Mouse (Mus musculus) erythroblast, adult 5-6 weeks (primary cell): Measurements from ENCODE around the gene Gbp8. TPM values are rescaled to one million over a fixed set of nuclear protein-coding genes. Genes with fewer than 3 reads are reported as not detected.
"Not testable (repeated sequence)": the region's sequence is repeated elsewhere in the genome, so short reads cannot be mapped to it uniquely, and the experiment has no call there.

Source experiments
- ATAC-seq: replicated peaks from 2 replicates; pipeline ENCODE4 v1.8.0; 2016; ENCODE audit warnings: moderate number of reproducible peaks, mild to moderate bottlenecking, moderate TSS enrichment, inconsistent platforms; ENCODE audit not compliant: poor library complexity, low FRiP score, severe bottlenecking
- total RNA-seq, 2 experiments: library from RNA; stranded (forward) in 1 of 2; stranded (reverse) in 1 of 2; fragments of 150-400 nt in 1 of 2; fragments of 200-764, 138-1000 nt in 1 of 2; gene quantifications; 2 replicates each; pipeline versions ENCODE4 v1.2.3 to v1.2.4; 2015 to 2017; ENCODE audit warnings: low replicate concordance in 2 of 2

Gene Gbp8
- total RNA-seq, 2 experiments from 2014 or later, result 1.2 to 5.5 TPM

DNA sequence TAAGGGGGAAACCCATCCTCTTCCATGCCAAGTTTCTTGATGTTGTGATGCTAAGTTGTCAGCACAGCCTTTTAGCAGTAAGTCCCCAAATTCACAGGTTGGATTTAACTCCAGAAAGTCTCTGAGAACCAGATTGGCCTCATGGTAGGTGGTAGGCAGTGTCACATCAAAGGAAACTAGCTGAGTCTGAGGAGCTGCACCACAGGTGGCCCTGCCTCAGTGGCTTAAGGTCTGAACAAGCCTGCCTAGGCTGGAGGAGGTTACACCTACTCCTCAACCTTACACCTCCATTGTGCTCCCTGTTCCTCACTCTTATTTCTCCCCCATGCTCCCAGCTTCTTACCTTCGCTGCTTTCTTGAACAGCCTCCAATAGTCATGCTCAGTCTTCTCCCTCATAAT is 76.0 kb downstream of the Gbp8 start:
- no peak for ATAC-seq

DNA sequence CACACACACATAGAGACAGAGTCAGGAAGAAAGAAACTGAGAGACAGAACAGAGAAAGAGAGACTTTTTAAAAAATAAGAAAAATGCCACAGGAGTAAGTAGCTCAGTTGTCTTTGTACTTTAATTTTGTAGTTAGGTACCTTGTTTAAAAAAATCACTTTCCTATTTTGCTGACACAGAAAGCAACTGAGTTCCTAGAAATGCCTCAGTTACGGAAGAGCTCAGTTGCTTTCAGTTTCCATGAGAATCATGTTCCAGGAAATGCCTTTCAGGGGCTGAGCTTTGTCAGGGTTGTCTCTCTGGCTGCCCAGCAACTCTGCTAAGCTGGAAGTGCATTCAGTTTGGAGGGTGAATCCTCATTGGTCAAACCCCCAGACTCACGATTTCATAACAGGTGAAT is 76.9 kb downstream of the Gbp8 start:
- ATAC-seq, result not testable (repeated sequence)

DNA sequence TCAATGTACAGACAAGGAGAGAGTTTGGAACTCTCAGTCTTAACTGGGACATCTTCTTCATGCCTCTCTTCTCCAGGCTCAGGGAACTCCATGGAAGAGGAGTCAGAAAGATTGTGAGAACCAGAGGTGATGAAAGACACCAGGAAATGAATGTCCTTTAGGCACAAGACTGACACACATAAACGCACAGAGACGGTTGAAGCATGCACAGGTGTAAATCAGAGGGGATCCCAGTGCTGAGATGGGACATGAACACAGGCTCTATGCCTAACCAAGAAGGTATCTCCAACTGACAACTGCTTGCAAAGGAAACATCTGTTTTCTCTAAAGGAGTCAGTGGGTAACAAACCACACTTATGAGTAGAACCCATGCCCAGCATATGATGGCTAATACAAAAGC is 79.1 kb downstream of the Gbp8 start:
- no peak for ATAC-seq

GRCm38 (mm10) chr5:105055279-105055678 is 84.1 kb downstream of the Gbp8 start:
- ATAC-seq, result no peak

- not testable (repeated sequence) for ATAC-seq
Measured at GRCm38 (mm10) chr5:105053471-105054169, 85.7 kb downstream of the Gbp8 start.

DNA sequence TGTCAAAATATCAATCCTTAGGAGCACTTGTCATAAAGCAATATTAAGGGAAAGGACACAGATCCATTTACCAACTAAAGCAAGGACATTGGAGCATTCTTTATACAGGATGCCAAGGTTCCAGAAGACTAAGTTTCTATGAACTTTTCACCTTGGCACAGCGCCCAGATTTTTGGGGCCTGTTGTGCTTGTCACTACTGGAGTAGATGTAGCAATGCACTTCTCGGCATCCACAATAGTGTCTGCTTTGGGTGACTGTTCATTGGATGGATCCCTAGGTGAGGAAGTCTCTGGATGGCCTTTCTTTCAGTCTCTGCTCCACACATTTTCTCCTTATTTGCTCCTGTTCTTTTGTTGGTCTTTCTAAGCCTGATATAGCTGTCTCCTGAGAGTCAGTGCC is 107.0 kb downstream of the Gbp8 start:
- no peak for ATAC-seq

DNA sequence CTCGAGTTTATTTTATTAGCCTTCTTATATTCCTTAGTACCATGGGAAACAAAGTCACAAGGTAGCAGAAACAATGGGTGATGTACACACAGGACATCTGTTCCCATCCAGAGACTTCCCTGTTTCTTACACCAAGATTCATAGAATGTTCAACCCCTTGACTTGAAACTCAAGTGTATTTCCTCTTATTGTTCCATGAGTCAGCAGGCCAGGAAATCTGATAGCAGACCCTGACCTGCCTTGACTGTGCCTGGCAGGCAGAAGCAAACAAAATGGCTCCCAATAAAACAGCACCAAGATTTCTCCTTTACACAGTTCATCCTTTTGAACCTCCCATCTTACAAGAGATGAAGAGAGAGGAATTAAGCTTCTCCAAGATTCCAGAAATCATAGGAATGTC is 126.8 kb downstream of the Gbp8 start:
- no peak for ATAC-seq

DNA sequence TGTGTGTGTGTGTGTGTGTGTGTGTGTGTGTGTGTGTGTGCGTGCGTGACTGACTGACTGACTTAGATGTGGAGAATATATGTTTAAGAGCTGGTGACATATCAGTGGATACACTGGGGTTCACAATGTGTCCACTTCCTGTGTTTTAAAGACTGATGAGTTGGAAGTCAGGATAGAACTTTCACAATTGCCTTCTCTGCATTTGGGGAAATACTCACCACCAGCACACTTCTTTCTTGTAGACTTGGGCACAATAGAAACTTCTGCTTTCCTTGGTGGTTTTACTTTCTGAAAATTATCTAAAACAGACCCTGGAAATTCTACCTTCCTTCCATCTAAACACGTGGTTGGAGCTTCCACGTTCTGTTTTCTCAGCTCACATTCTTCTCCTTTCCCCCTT is 127.8 kb downstream of the Gbp8 start:
- no peak for ATAC-seq

GRCm38 (mm10) chr5:105010376-105010775 is 129.0 kb downstream of the Gbp8 start:
- no peak for ATAC-seq

GRCm38 (mm10) chr5:104989411-104989810 is 149.9 kb downstream of the Gbp8 start:
- ATAC-seq, result no peak

DNA sequence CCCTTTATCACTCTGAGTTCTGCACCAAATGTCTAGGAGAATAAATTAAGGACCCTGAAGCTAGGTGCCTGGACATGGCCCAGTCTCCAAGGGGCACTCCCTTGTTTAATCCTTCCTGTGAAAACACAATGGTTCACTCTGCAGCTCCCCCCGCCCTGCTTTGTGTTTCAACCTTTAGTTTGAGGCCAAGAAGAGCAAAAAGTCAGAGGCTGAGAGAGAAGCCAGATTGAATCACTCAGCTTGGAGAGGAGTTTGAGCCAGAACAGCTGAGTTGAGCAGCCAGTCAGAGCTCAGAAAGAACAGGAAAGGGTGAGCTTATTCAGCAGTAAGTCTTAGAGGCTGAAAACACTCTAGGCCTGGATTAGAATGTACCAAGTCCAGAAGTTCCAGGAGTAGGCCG is 151.3 kb downstream of the Gbp8 start:
- no peak for ATAC-seq

- no peak for ATAC-seq
Measured at GRCm38 (mm10) chr5:104986706-104987105, 152.6 kb downstream of the Gbp8 start.

DNA sequence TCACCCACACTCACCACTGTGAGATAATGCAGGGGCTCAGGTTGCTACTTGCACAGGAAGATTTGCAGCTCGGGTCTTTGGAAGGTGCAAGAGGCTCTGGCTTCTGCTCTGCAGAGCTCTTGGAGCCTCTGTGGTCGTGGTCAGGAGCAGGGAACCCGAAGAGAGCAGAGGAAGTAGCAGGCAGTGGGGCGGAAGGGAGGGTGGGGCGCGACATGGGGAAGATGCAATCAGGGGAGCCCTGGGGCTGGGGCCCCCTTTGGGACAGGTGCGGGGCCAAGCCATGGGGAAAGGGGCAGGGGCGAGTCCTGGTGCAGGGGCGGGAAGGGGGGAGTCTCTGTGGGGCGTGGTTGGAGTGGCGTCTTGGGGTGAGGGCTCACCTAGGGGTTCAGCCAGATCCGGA is 156.8 kb downstream of the Gbp8 start, which contains the start of gene Abcg3:
Abcg3 (minus strand) TSS at position 184 of the 400 bp plus-strand sequence.
- ATAC-seq, result no peak

- no peak for ATAC-seq
Measured at GRCm38 (mm10) chr5:104979040-104979513, 160.3 kb downstream of the Gbp8 start.

Other genes starting within 250 kb of the Gbp8 start
- gene Abcg3, start 156.8 kb downstream of the Gbp8 start, total RNA-seq (2015; ENCODE audit: low replicate concordance), result 2.5 and 2.9 TPM in 2 replicates
- gene Abcg3, start 156.8 kb downstream of the Gbp8 start, total RNA-seq (2017; ENCODE audit: low replicate concordance), result 5.7 and 6.0 TPM in 2 replicates
- 0.63 TPM in 1 of 2 replicates, not detected in the other for gene Gbp9, start within 50 bp of the Gbp8 start, total RNA-seq (2015; ENCODE audit: low replicate concordance)
- 2.0 TPM in 1 of 2 replicates, not detected in the other for gene Gbp9, start within 50 bp of the Gbp8 start, total RNA-seq (2017; ENCODE audit: low replicate concordance)
- gene Gbp4, start within 50 bp of the Gbp8 start, total RNA-seq (2015; ENCODE audit: low replicate concordance), result not detected in 2 replicates
- not detected in 2 replicates for gene Gbp4, start within 50 bp of the Gbp8 start, total RNA-seq (2017; ENCODE audit: low replicate concordance)
- not detected in 2 replicates for gene Gbp10, start 100.0 kb upstream of the Gbp8 start, total RNA-seq (2015; ENCODE audit: low replicate concordance)
- gene Gbp10, start 100.0 kb upstream of the Gbp8 start, total RNA-seq (2017; ENCODE audit: low replicate concordance), result not detected in 2 replicates
- not detected in 2 replicates for gene Gm43302, start 154.2 kb upstream of the Gbp8 start, total RNA-seq (2015; ENCODE audit: low replicate concordance)
- not detected in 2 replicates for gene Gm43302, start 154.2 kb upstream of the Gbp8 start, total RNA-seq (2017; ENCODE audit: low replicate concordance)
- gene Gbp6, start 154.2 kb upstream of the Gbp8 start, total RNA-seq (2015; ENCODE audit: low replicate concordance), result 0.21 TPM in 1 of 2 replicates, not detected in the other
- gene Gbp6, start 154.2 kb upstream of the Gbp8 start, total RNA-seq (2017; ENCODE audit: low replicate concordance), result 1.3 TPM in 2 replicates